Mouse (Mus musculus): ENCODE data around the gene Mrgprd.

Mrgprd gene

DNA sequence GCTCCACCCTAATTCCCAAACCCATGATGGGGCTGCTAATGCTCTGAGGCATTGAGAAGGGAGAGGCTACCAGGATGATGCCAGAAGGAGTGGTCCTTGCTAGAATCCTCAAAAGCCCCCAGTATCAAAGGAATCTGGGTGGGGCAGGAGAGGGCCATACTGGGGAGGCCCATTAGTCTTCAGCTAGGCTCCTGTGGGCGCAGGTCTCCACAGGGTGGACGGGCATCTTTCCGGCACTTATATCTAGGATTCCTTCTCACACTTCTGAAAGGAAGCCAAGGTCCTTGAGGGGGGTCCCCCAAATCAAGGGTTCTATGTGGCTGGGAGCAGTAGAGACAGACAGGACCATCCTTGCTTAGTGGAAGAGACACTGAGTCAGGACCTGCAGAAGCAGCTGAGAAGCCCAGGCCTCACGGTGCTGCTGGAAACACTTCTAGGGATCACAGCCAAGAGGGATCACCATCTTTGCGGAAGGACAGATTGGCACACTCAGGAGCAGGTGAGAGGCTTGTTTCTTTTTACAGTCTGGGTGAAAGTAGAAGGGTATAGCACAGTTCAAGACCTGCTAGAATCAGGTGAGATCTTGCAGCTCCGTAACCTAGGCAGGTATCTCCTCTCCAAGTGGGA is at the start of gene Mrgprd:
TSS of gene Mrgprd (plus strand) at position 51 of the 627 bp plus-strand sequence.
- DNase-seq (ENCODE audit: low spot score in 2 of 2) = no peak

GRCm38 (mm10) chr7:145266011-145266410 is 48.6 kb upstream of the Mrgprd start:
- no peak for DNase-seq (ENCODE audit: low spot score in 2 of 2)

DNA sequence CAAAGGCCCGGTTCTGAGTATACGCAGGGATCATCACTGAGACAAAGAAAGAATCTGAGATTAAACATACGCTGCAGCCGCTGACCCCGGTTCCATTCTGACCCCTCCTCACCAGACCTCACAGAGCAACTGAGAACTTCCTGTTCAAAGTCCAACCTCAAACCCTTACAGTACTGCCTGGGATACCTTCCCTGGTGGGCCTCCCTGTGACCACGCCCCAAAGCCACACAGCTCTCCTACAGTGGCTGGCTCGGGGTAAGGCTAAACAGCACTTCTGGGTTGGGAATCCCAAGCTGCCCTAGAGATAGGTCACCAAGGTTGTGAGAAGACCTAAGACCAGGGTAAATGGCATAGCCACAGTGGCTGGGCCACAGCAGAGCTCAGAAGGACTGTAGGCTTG is 45.7 kb upstream of the Mrgprd start:
- no peak for DNase-seq (ENCODE audit: low spot score in 2 of 2)

DNA sequence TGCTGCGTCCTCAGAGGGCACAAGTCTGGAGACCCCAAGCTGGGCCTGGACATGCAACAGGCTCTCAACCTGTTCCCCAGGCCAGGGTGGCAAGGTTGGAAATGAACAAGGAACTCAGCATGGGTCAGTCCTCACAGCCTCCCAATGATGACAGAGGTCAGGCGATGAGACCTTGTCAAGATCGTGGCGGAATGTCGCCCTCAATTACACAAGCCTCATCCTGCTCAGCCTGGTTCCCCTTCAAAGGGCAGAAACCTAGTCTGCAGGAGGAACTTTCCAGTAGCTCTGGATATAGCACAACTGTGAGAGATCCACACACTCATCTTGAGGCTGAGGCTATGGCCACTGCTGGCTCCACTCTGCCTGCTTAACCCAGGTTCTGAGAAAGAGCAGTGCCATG is 43.7 kb upstream of the Mrgprd start:
- DNase-seq (ENCODE audit: low spot score in 2 of 2) = no peak

GRCm38 (mm10) chr7:145275488-145275887 is 39.1 kb upstream of the Mrgprd start:
- DNase-seq (ENCODE audit: low spot score in 2 of 2) = no peak

DNA sequence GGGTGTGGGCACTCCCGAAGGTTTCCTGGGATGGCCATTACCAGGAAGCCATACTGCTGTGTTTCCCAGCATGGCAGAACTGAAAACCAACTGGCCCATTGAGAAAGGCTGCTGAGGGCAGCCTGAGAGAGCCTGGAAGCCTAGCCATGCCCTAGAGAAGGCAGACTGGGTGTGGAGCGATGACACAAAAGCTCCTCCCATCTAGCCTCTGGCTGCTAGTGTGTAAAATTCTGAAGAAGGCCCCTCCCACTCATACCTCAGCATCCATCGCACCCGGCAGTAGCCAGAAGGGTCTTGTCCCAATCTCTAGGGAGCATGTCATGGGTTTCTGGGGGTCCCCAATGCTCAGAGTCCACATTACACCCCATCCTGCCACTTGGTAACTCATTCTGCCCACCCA is 33.2 kb upstream of the Mrgprd start:
- no peak for DNase-seq (ENCODE audit: low spot score in 2 of 2)

GRCm38 (mm10) chr7:145283041-145283440 is 31.6 kb upstream of the Mrgprd start:
- DNase-seq (ENCODE audit: low spot score in 2 of 2) = no peak

- DNase-seq (ENCODE audit: low spot score in 2 of 2) = peak; percentile 73 to 81
Measured at GRCm38 (mm10) chr7:145283487-145284187, 31.0 kb upstream of the Mrgprd start, which contains the start of gene Tpcn2. Gene Tpcn2 (minus strand): TSS chr7:145284011.

DNA sequence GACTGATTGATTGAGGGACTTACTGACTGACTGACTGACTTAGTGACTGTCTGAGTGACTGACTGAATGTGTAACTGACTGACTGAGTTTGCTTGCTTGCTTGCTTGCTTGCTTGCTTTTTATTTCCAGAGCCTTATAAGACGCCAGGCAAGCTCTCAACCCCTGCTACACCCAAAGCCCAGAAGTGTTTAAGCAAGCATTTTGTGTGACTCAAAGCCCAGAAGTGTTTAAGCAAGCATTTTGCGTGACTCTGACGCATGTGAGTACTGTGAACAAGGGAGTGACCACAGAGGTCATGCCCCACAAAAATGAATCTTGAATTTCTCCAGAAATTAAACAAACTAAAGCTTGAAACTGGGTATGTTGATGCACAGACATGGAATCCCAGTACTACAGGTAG is 30.3 kb upstream of the Mrgprd start:
- no peak for DNase-seq (ENCODE audit: low spot score in 2 of 2)

GRCm38 (mm10) chr7:145285476-145285875 is 29.2 kb upstream of the Mrgprd start:
- no peak for DNase-seq (ENCODE audit: low spot score in 2 of 2)

DNA sequence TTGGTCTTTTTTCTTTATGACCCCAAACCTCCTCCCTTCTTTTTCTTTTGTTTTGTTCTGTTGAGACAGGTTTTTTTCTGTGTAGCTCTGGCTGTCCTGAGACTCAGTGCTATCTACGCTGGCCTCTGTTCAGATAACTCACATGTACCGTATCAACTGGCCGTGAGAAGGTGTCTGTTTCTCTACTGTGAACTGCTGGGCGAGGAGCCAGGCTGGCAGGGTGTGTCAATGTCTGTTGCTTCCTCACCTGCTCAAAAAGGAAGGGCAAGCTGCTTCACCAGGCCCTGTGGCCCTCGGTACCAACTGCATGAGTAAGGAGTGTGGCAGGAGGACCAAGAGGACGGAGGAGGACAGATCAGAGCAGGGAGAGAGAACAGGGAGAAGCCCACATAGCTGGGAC is 27.2 kb upstream of the Mrgprd start:
- no peak for DNase-seq (ENCODE audit: low spot score in 2 of 2)

DNA sequence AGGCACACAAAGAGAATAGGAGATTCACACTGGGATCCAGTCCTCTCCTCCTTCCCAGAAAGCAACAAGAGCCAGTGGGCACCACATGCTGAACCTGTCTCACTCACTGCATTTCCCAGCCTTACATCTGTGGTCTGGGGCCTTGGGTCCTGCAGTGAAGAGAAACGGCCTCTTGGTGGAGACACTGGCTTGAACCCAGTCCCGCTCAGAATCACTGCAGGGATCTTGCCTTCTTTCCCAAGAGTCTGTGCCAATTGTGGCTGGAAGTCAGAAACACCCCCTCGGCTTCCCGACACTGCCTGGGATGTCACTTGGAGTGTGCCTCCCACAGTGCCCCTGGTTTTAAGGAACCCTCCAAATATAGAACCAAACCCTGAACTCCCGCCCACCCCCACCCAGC is 25.3 kb upstream of the Mrgprd start:
- DNase-seq (ENCODE audit: low spot score in 2 of 2) = no peak

DNA sequence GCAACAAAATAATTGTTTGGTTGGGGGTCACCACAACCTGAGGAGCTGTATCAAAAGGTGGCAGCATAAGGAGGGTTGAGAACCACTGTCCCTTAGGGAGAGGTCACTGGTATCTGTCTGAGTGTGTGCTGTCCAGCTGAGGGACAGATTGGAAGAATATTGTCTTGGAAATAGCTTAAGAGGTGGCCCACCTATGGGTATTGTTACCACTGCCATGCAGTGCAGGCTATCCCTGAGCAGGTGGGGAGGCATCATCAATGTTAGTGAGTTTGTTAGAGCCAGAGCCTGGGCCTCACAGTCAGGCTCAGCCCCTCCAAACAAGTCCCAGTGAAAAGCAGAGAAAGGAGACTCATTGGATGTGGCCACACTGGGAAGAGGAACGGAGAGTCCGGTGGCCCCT is 22.8 kb upstream of the Mrgprd start:
- no peak for DNase-seq (ENCODE audit: low spot score in 2 of 2)

- DNase-seq (ENCODE audit: low spot score in 2 of 2) = no peak
Measured at GRCm38 (mm10) chr7:145292726-145293125, 21.9 kb upstream of the Mrgprd start.

DNA sequence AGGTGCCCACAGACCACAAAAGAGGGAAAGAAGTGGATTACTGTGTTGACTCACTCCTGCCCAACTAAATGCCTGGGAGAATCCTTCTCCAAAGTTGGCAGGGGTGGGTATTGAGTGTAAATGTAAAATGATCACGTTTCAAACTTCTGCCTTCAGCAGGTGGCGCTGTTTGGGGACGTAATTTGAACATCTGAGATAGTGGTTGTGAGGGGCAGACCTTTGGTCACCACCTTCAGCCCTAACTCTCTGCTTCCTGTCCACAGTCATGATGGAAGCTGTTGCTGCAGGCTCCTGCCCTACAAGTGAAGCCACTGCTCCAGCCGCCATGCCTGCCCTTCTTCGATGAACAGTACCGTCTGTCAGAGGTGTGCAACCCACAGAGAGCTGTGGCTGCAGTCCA is 20.8 kb upstream of the Mrgprd start:
- DNase-seq (ENCODE audit: low spot score in 2 of 2) = no peak

DNA sequence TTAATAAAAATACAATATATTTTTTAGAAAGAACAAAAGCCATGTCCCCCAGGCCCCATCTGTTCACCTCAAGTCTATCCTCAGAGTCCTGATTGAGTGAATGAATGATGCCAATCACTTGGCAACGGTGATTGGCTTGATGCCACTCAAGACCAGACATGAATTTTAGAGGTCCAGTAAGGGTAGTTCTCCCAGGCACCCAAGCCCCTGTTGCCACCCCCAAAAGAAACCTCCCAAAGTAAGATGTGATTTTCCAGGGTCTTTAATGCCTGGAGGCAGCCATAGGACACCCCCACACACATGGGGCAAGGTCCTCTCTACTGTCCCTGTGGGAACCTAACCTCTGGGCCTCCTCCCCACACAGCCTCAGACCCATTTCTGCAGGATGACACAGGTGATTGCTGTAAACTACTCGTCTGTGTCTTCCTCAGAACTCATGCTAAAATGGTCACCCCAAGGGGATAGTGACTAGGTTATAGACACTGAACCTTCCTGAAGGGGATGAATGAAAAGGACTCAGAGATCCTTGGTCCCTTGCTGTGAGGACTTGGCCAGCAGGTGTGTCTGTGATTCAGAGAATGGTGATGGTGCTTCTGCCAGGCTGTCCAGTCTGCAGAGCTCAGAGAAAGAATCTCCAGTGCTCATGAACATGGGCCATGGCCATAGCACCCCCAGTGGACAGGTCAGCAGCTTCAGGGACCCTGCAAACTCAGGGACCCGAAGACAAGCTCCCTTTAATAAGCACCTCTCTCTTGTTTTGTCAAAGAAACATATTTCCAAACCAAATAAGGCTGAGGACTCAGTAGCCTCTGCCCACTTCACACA is 15.8 kb upstream of the Mrgprd start:
- no peak for DNase-seq (ENCODE audit: low spot score in 2 of 2)

DNA sequence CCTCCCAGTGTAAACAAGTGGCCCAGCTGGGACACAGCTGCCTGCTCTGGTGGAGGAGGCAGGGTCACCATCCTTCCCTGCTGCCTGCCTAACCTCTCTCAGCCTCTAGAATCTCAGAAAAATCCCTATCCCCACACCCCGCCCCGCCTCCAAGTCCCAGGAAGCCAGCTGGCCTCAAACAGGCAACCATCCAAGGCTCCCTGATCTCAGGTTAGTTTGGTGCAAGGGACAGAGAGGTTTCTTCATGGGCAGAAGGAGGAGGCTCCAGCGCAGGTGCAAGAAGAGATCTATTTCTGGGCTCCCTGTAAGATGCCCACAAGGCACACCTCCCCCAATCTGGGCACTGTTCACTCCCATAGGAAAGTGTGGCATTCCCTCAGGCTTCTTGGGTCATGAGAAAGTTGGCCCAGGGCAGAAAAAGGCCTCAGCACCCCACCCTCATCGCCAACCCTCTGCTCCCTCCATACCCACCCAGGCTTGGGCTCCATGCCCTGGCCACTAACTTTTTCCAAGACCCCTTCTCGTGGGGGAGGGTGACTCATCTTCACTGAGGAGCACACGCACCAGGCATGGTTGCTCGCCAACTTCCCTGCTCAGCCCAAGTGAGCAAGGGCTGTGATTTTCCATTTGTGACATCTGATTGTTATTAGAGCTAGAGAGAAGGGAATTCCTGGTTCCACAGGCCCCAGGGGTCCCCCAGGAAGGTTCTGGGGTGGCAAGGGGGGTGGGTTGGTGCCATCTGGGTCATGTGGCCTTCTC is 14.9 kb upstream of the Mrgprd start:
- no peak for DNase-seq (ENCODE audit: low spot score in 2 of 2)

GRCm38 (mm10) chr7:145300321-145301007 is 14.2 kb upstream of the Mrgprd start, which contains the start of gene Mrgprf:
Gene Mrgprf (plus strand): TSS chr7:145300828.
- no peak for DNase-seq (ENCODE audit: low spot score in 2 of 2)

GRCm38 (mm10) chr7:145301008-145301340 is 13.7 kb upstream of the Mrgprd start:
- DNase-seq (ENCODE audit: low spot score in 2 of 2) = no peak

GRCm38 (mm10) chr7:145301341-145302005 is 13.2 kb upstream of the Mrgprd start:
- no peak for DNase-seq (ENCODE audit: low spot score in 2 of 2)
